In genomic region chr1:156999947-157000346, GRCm38 (mm10) we compare ENCODE assay signal across 10 mouse cellular contexts.
"Had no signal": no experiment of that assay in that cellular context is flagged by ENCODE, and none has a peak within 500 bp of the region (broad histone marks: within the 10 kb centered on the region; RNA-seq: fewer than 3 reads in every experiment).

No protein-coding gene starts in this region.

- H3K27ac ChIP-seq: liver, embryonic 12.5 days; neural tube, embryonic 12.5 days had no signal

- H3K4me2 ChIP-seq: liver, embryonic 12.5 days; lung, embryonic 14.5 days; neural tube, embryonic 12.5 days had no signal

- DNase-seq: kidney, adult 18-20 months; kidney, postnatal 14 days; left cerebral cortex, postnatal 4 days; lung, embryonic 14.5 days; lung, postnatal 14 days; midbrain, embryonic 14.5 days; spleen, adult 18-20 months; thymus, postnatal 36 days had no signal

- H3K9me3 ChIP-seq: liver, embryonic 12.5 days; neural tube, embryonic 12.5 days had no signal

- ATAC-seq: liver, embryonic 12.5 days had no signal

- H3K9ac ChIP-seq: liver, embryonic 12.5 days; lung, embryonic 14.5 days; neural tube, embryonic 12.5 days had no signal

- H3K36me3 ChIP-seq: liver, embryonic 12.5 days; neural tube, embryonic 12.5 days had no signal

- H3K4me3 ChIP-seq: liver, embryonic 12.5 days; neural tube, embryonic 12.5 days had no signal

- H3K27me3 ChIP-seq: liver, embryonic 12.5 days; neural tube, embryonic 12.5 days had no signal
